Mouse (Mus musculus) megakaryocyte, embryonic 14.5 days (primary cell): Measurements from ENCODE around the gene Serpina3c.

Experiments used
- FLI1 ChIP-seq: IDR thresholded peaks from 2 replicates; pipeline ENCODE4 v1.6.1; 2012; ENCODE audit warnings: low read length, inconsistent platforms, mixed read lengths
- GATA1 ChIP-seq: IDR thresholded peaks from 3 replicates; pipeline ENCODE4 v1.6.1; 2012; ENCODE audit warnings: mixed read lengths, low read length, inconsistent platforms, borderline replicate concordance

GRCm38 (mm10) chr12:104125021-104125560, 28.6 kb downstream of the Serpina3c start:
- no peak for TF ChIP-seq GATA1
- no peak for TF ChIP-seq FLI1
